Mouse (Mus musculus): ENCODE data around the gene Adamts17. TPM values are rescaled to one million over a fixed set of nuclear protein-coding genes. Genes with fewer than 3 reads are reported as not detected.

Adamts17 gene
- total and polyA plus RNA-seq, 3 experiments = not detected

GRCm38 (mm10) chr7:67034369-67034768, 194.8 kb downstream of the Adamts17 start:
- Histone ChIP-seq H3K79me2 (replicated peaks; ENCODE audit: control insufficient read depth, extremely low read depth, insufficient read depth, poor library complexity, severe bottlenecking) (no peaks in the 10 kb centered on the region), H3K4me2 (ENCODE audit: insufficient read depth, low read depth, poor library complexity, severe bottlenecking) (no peak overlapping the region), H3K27ac (ENCODE audit: insufficient read depth, low read depth) (no peak overlapping the region), H3K4me3 (replicated peaks in 1 of 3; ENCODE audit: low read depth in 2 of 3, low read length in 2 of 3, poor library complexity in 1 of 3) (no peak overlapping the region), H3K4me1 (ENCODE audit: control insufficient read depth in 1 of 2, insufficient read depth in 2 of 2) (peaks cover 0 to 2% of the 10 kb centered on the region in 2 experiments; a peak in 1 of 4 replicates), H3K9ac (ENCODE audit: insufficient read depth, low read depth) (no peak overlapping the region), H3K36me3 (replicated peaks in 1 of 2; ENCODE audit: control insufficient read depth in 1 of 2, insufficient read depth in 1 of 2, low read length in 1 of 2) (no peaks in the 10 kb centered on the region), H3K9me3 (replicated peaks; ENCODE audit: low read length) (no peaks in the 10 kb centered on the region), H3K27me3 (replicated peaks) (peaks cover 77% of the 10 kb centered on the region)
- dilution Hi-C loops (cut with MboI; ENCODE audit: extremely low pct_ligation_motif_present, extremely low pct_unique_long_range_greater_than_20kb, low sequenced_read_pairs) (no loop called here), in situ Hi-C loops (cut with MboI; ENCODE audit: low pct_ligation_motif_present, low pct_unique_long_range_greater_than_20kb, low sequenced_read_pairs) (no loop called here)
- TF ChIP-seq UBTF (IDR thresholded peaks at IDR 0.05; ENCODE audit: low read depth, low read length) (no peak), E2F4 (IDR thresholded peaks at IDR 0.05; ENCODE audit: insufficient replicate concordance, low read depth, low read length) (no peak), MAFK (IDR thresholded peaks at IDR 0.05; ENCODE audit: insufficient replicate concordance, low read length) (no peak), BHLHE40 (IDR thresholded peaks at IDR 0.05; ENCODE audit: low read depth, low read length) (no peak), CTCF (conservative IDR thresholded peaks at IDR 0.05 in 1 of 2, IDR thresholded peaks at IDR 0.05 in 1 of 2; ENCODE audit: low read depth in 2 of 2, low read length in 2 of 2) (no peak), IRF4 (IDR thresholded peaks at IDR 0.05; ENCODE audit: low read depth, low read length) (no peak), ZMIZ1 (IDR thresholded peaks at IDR 0.05; ENCODE audit: low read depth, low read length) (no peak), CHD2 (IDR thresholded peaks at IDR 0.05; ENCODE audit: low read length) (no peak)
- no peak for DNase-seq (ENCODE audit: extremely low read depth)

GRCm38 (mm10) chr7:67035246-67035645, 195.7 kb downstream of the Adamts17 start:
- H3K36me3 ChIP-seq (replicated peaks in 1 of 2; ENCODE audit: control insufficient read depth in 1 of 2, insufficient read depth in 1 of 2, low read length in 1 of 2) = no peaks in the 10 kb centered on the region
- no peak overlapping the region for H3K4me2 ChIP-seq (ENCODE audit: insufficient read depth, low read depth, poor library complexity, severe bottlenecking)
- TF ChIP-seq POLR2AphosphoS2 (IDR thresholded peaks at IDR 0.05; ENCODE audit: low read depth, low read length) = no peak
- no peak for TF ChIP-seq POLR2A (IDR thresholded peaks at IDR 0.05; ENCODE audit: low read depth, low read length)
- TF ChIP-seq BHLHE40 (IDR thresholded peaks at IDR 0.05; ENCODE audit: low read depth, low read length) = no peak
- no peak for TF ChIP-seq GABPA (IDR thresholded peaks at IDR 0.05; ENCODE audit: insufficient replicate concordance, low read depth, low read length)
- no peak for TF ChIP-seq MYC (IDR thresholded peaks at IDR 0.05; ENCODE audit: low read depth, low read length)
- no peak for TF ChIP-seq RCOR1 (conservative IDR thresholded peaks at IDR 0.05; ENCODE audit: low read depth, low read length)
- TF ChIP-seq MAZ (IDR thresholded peaks at IDR 0.05; ENCODE audit: low read depth, low read length) = no peak
- in situ Hi-C loops (cut with MboI; ENCODE audit: low pct_ligation_motif_present, low pct_unique_long_range_greater_than_20kb, low sequenced_read_pairs) = no loop called here
- H3K4me1 ChIP-seq (ENCODE audit: control insufficient read depth in 1 of 2, insufficient read depth in 2 of 2) = no peaks in the 10 kb centered on the region
- no peak overlapping the region for H3K27ac ChIP-seq (ENCODE audit: insufficient read depth, low read depth)
- no peak overlapping the region for H3K4me3 ChIP-seq (replicated peaks in 1 of 3; ENCODE audit: low read depth in 2 of 3, low read length in 2 of 3, poor library complexity in 1 of 3)
- no peak overlapping the region for H3K9ac ChIP-seq (ENCODE audit: insufficient read depth, low read depth)
- H3K27me3 ChIP-seq (replicated peaks) = peaks cover 78% of the 10 kb centered on the region
- DNase-seq (ENCODE audit: extremely low read depth) = no peak
- dilution Hi-C loops (cut with MboI; ENCODE audit: extremely low pct_ligation_motif_present, extremely low pct_unique_long_range_greater_than_20kb, low sequenced_read_pairs) = no loop called here
- H3K9me3 ChIP-seq (replicated peaks; ENCODE audit: low read length) = no peaks in the 10 kb centered on the region
- no peaks in the 10 kb centered on the region for H3K79me2 ChIP-seq (replicated peaks; ENCODE audit: control insufficient read depth, extremely low read depth, insufficient read depth, poor library complexity, severe bottlenecking)

- H3K4me3 ChIP-seq (replicated peaks in 1 of 3; ENCODE audit: low read depth in 2 of 3, low read length in 2 of 3, poor library complexity in 1 of 3) = no peak overlapping the region
- H3K27me3 ChIP-seq (replicated peaks) = peaks cover 77% of the 10 kb centered on the region
- H3K79me2 ChIP-seq (replicated peaks; ENCODE audit: control insufficient read depth, extremely low read depth, insufficient read depth, poor library complexity, severe bottlenecking) = no peaks in the 10 kb centered on the region
- no peak overlapping the region for H3K27ac ChIP-seq (ENCODE audit: insufficient read depth, low read depth)
- H3K9ac ChIP-seq (ENCODE audit: insufficient read depth, low read depth) = no peak overlapping the region
- no peak for DNase-seq (ENCODE audit: extremely low read depth)
- no peak overlapping the region for H3K4me2 ChIP-seq (ENCODE audit: insufficient read depth, low read depth, poor library complexity, severe bottlenecking)
- dilution Hi-C loops (cut with MboI; ENCODE audit: extremely low pct_ligation_motif_present, extremely low pct_unique_long_range_greater_than_20kb, low sequenced_read_pairs) (no loop called here), in situ Hi-C loops (cut with MboI; ENCODE audit: low pct_ligation_motif_present, low pct_unique_long_range_greater_than_20kb, low sequenced_read_pairs) (no loop called here)
- H3K9me3 ChIP-seq (replicated peaks; ENCODE audit: low read length) = no peaks in the 10 kb centered on the region
- no peak for TF ChIP-seq RCOR1 (conservative IDR thresholded peaks at IDR 0.05; ENCODE audit: low read depth, low read length)
- H3K36me3 ChIP-seq (replicated peaks in 1 of 2; ENCODE audit: control insufficient read depth in 1 of 2, insufficient read depth in 1 of 2, low read length in 1 of 2) = no peaks in the 10 kb centered on the region
- no peaks in the 10 kb centered on the region for H3K4me1 ChIP-seq (ENCODE audit: control insufficient read depth in 1 of 2, insufficient read depth in 2 of 2)
These were observed 196.1 kb downstream of the Adamts17 start for GRCm38 (mm10) chr7:67035661-67036060.
